Comparison of ENCODE assay signal across 7 mouse cellular contexts in the genomic region with DNA sequence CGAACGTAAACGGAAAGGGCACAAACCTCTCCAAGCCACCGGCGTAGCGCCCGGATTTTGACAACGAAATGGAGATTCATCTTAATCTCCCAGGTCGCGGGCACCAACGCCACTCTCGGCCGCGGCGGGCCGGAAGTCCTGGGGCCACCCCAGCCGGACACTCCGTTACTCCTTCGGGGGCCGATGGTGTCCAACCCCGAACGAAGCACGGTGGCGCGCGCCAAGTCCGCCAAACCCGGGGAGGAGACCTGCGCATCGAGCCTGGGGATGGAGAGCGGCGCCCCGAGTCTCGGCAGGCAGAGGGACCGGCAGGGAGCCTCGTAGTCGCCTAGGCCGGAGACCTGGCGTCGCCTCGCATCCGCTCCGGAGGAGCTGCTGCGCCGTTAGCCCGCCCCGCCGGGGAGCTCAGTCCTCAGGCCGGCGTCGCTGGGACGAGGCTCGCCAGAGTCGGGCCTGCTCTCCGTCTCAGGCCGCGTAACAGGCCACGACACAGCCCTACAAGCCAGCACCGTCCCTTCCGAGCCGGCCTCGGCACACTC. TPM values are rescaled to one million over a fixed set of nuclear protein-coding genes. Genes with fewer than 3 reads are reported as not detected.
A peak's percentile ranks its signal among the peaks of the same experiment; 100 is the strongest.
DNase-seq lines count a peak whose midpoint lies in the region; ATAC-seq and TF ChIP-seq lines count a peak whose summit lies in the region.

No protein-coding gene starts in this region.

- no peak for TF ChIP-seq POLR2A in cortical plate, adult 2 months (IDR thresholded peaks at IDR 0.05; ENCODE audit: extremely low read depth, insufficient read depth, low read length)

- DNase-seq in lung, postnatal 36 days: no peak
- DNase-seq in testis, postnatal 10 days (ENCODE audit: low spot score): peak; percentile 80
- DNase-seq in thymus, postnatal 14 days: no peak

- peak overlapping the region; percentile 60 for H3K4me2 ChIP-seq in lung, embryonic 16.5 days (ENCODE audit: low read depth, low read length)
- H3K4me2 ChIP-seq in liver, embryonic 12.5 days: peak overlapping the region; percentile 86

- TF ChIP-seq CTCF in cortical plate, adult 2 months (IDR thresholded peaks at IDR 0.05; ENCODE audit: extremely low read depth, insufficient read depth, low read length): no peak

- peaks cover 6% of the 10 kb centered on the region for H3K36me3 ChIP-seq in lung, embryonic 16.5 days (ENCODE audit: control insufficient read depth, insufficient read depth, low read length)
- peaks cover 43% of the 10 kb centered on the region for H3K36me3 ChIP-seq in liver, embryonic 12.5 days

- under 1% methylated on average over 53 of the region's 62 CpGs for WGBS in lung, embryonic 16.5 days
- under 1% methylated on average over 62 of the region's 62 CpGs for WGBS in liver, embryonic 12.5 days (ENCODE audit: insufficient replicate concordance)

- no peaks in the 10 kb centered on the region for H3K27me3 ChIP-seq in lung, embryonic 16.5 days (ENCODE audit: control insufficient read depth, insufficient read depth, low read depth, low read length)
- H3K27me3 ChIP-seq in liver, embryonic 12.5 days (replicated peaks): no peaks in the 10 kb centered on the region

- peak overlapping the region; percentile 98 for H3K9ac ChIP-seq in lung, embryonic 16.5 days (ENCODE audit: low read length)
- H3K9ac ChIP-seq in liver, embryonic 12.5 days: peak overlapping the region; percentile 93

- H3K27ac ChIP-seq in lung, embryonic 16.5 days (ENCODE audit: low read length): peak overlapping the region; percentile 98
- peak overlapping the region; percentile 91 for H3K27ac ChIP-seq in cortical plate, adult 2 months (ENCODE audit: insufficient read depth, low read length)
- peak overlapping the region; percentile 93 for H3K27ac ChIP-seq in liver, embryonic 12.5 days

- peak; percentile 24 for ATAC-seq in lung, embryonic 16.5 days (ENCODE audit: low read depth)
- ATAC-seq in granulocyte monocyte progenitor cell, adult 5-6 weeks (replicated peaks; ENCODE audit: poor library complexity, severe bottlenecking): peak; percentile 8
- ATAC-seq in liver, embryonic 12.5 days: peak; percentile 63

- no peaks in the 10 kb centered on the region for H3K9me3 ChIP-seq in lung, embryonic 16.5 days (ENCODE audit: control insufficient read depth, low read length)
- H3K9me3 ChIP-seq in liver, embryonic 12.5 days (replicated peaks): no peaks in the 10 kb centered on the region

- peaks cover 21% of the 10 kb centered on the region for H3K4me1 ChIP-seq in lung, embryonic 16.5 days (replicated peaks; ENCODE audit: control insufficient read depth, insufficient read depth, low read length)
- peaks cover 2% of the 10 kb centered on the region for H3K4me1 ChIP-seq in cortical plate, adult 2 months (ENCODE audit: control insufficient read depth, insufficient read depth, low read length)
- H3K4me1 ChIP-seq in liver, embryonic 12.5 days: peaks cover 76% of the 10 kb centered on the region

- peak overlapping the region; percentile 97 for H3K4me3 ChIP-seq in lung, embryonic 16.5 days (ENCODE audit: low read length)
- peak overlapping the region; percentile 71 for H3K4me3 ChIP-seq in cortical plate, adult 2 months (ENCODE audit: insufficient read depth, low read length)
- H3K4me3 ChIP-seq in liver, embryonic 12.5 days: peak overlapping the region; percentile 87

RNA-seq across cellular contexts. Expression of a gene that starts 0.4 kb away (rescaled TPM):
- polyA plus RNA-seq in lung, embryonic 16.5 days (2015; fragmentation: Nextera tagmentation; extraction: Ambion mirVana): 356 and 390 TPM in 2 replicates
- polyA plus RNA-seq in cortical plate, adult 2 months (2012; rRNA removed): 64.5 and 65.4 TPM in 2 replicates
- total RNA-seq in granulocyte monocyte progenitor cell, adult 5-6 weeks (2014; fragmentation: Nextera tagmentation): 160 and 220 TPM in 2 replicates
- 133 and 136 TPM in 2 replicates for total RNA-seq in granulocyte monocyte progenitor cell, adult 5-6 weeks (2017)
- 292 and 306 TPM in 2 replicates for polyA plus RNA-seq in liver, embryonic 12.5 days (2016; fragmentation: Nextera tagmentation; extraction: Ambion mirVana)

RNA-seq across cellular contexts. Expression of a gene that starts 0.7 kb away (rescaled TPM):
- 45.5 and 47.3 TPM in 2 replicates for polyA plus RNA-seq in lung, embryonic 16.5 days (2015; fragmentation: Nextera tagmentation; extraction: Ambion mirVana)
- 29.6 and 31.5 TPM in 2 replicates for polyA plus RNA-seq in cortical plate, adult 2 months (2012; rRNA removed)
- 87.7 and 90.3 TPM in 2 replicates for total RNA-seq in granulocyte monocyte progenitor cell, adult 5-6 weeks (2014; fragmentation: Nextera tagmentation)
- 67.3 and 124 TPM in 2 replicates for total RNA-seq in granulocyte monocyte progenitor cell, adult 5-6 weeks (2017)
- 31.1 and 38.9 TPM in 2 replicates for polyA plus RNA-seq in liver, embryonic 12.5 days (2016; fragmentation: Nextera tagmentation; extraction: Ambion mirVana)

RNA-seq across cellular contexts. Expression of a gene that starts 43.2 kb away (rescaled TPM):
- polyA plus RNA-seq in lung, embryonic 16.5 days (2015; fragmentation: Nextera tagmentation; extraction: Ambion mirVana): 21.7 and 22.0 TPM in 2 replicates
- 8.8 and 8.9 TPM in 2 replicates for polyA plus RNA-seq in cortical plate, adult 2 months (2012; rRNA removed)
- total RNA-seq in granulocyte monocyte progenitor cell, adult 5-6 weeks (2014; fragmentation: Nextera tagmentation): 0.30 and 5.4 TPM in 2 replicates
- 6.9 and 7.6 TPM in 2 replicates for total RNA-seq in granulocyte monocyte progenitor cell, adult 5-6 weeks (2017)
- polyA plus RNA-seq in liver, embryonic 12.5 days (2016; fragmentation: Nextera tagmentation; extraction: Ambion mirVana): 3.1 TPM in 2 replicates

RNA-seq across cellular contexts. Expression of a gene that starts 47.3 kb away (rescaled TPM):
- polyA plus RNA-seq in lung, embryonic 16.5 days (2015; fragmentation: Nextera tagmentation; extraction: Ambion mirVana): 0.50 and 0.75 TPM in 2 replicates
- polyA plus RNA-seq in cortical plate, adult 2 months (2012; rRNA removed): 0.98 and 1.1 TPM in 2 replicates
- total RNA-seq in granulocyte monocyte progenitor cell, adult 5-6 weeks (2014; fragmentation: Nextera tagmentation): not detected in 2 replicates
- not detected in 2 replicates for total RNA-seq in granulocyte monocyte progenitor cell, adult 5-6 weeks (2017)
- polyA plus RNA-seq in liver, embryonic 12.5 days (2016; fragmentation: Nextera tagmentation; extraction: Ambion mirVana): 0.13 and 0.24 TPM in 2 replicates

Comparison
In these comparisons a context has a peak if more than half of its experiments do, and no peak if none do; other contexts are left out.
1. ATAC-seq: peak in every context shown above with its lines; median percentile 63 in liver, embryonic 12.5 days; 24 in lung, embryonic 16.5 days; 8 in granulocyte monocyte progenitor cell, adult 5-6 weeks.